Mouse (Mus musculus) T-helper 17 cell (primary cell): ENCODE data around the gene Them7.

Source experiments
- in situ Hi-C, 2 experiments: fragments of 300-600 bp; cut with MboI, MseI; formaldehyde crosslinking; loops; 1 replicate in 1 of 2; 2 replicates in 1 of 2; pipeline ENCODE4 v1.15.1; 2025; ENCODE audit warnings: high pct_unique_total_duplicates in 2 of 2

Them7 gene

DNA sequence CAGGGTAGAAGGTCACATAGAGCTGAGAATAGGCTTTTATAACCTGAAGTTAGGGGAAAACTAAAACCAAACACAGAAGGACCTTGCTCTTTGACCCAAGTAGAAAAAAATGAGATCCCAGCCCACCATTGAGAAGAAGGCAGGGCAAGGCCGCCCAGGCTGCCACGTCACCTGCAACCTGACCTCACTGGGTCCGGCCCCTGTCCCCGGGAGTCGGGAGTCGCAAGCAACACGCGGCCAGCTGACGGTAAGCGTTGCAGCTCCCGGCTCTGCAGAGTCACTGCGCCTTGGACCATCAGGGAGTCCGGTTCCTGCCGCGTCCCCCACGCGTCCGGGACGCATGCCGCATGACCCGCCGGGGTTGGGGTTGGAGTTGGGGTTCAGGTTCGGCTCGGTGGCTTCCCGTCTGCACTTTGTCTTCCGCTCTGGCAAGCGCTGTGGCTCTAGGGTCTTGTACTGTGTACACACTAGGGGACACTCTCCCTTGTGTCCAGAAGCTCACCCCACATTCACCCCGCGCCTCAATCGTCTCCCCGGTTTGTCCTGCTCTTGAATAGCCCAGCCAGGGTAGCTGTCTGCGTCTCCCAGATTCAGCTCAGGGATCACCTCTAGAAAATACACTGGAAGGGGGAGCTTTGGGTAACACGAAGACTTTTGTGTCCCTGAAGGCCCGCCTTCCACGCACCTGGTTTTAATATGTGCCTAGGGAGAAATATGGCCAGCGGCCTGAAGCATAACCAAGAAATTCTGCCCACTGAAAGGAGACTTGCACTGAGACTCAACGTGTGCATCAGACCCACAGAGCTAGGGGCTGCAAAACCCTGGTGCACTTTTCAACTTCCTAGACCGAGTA is at the start of gene Them7:
Gene Them7, plus strand, starts transcription at position 187 of the 853 bp plus-strand sequence.
- in situ Hi-C loops, result loop anchor here in 1 of 2 experiments (10.0 kb wide), 1 partner anchor 1540 kb away; no protein-coding TSS in a partner anchor

DNA sequence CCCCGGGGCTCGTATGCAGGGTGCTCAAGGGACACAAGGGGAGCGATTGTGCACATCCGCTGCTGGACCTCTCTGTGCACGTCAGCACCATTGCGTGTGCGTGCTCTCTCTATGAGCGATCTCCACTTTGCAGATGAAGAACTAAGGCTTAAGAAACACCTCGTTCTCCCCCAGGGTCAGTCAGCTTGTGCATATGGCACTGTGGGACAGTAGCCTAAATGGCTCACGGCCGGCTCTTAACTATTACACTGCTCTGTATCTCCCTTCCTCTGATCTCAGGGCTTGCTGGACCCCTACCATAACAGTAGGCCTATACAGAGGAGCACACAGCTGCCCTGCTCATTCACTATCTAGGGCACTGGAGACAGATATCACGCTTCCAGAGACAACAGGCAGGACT is 45.2 kb upstream of the Them7 start:
- in situ Hi-C loops, result no loop called here

DNA sequence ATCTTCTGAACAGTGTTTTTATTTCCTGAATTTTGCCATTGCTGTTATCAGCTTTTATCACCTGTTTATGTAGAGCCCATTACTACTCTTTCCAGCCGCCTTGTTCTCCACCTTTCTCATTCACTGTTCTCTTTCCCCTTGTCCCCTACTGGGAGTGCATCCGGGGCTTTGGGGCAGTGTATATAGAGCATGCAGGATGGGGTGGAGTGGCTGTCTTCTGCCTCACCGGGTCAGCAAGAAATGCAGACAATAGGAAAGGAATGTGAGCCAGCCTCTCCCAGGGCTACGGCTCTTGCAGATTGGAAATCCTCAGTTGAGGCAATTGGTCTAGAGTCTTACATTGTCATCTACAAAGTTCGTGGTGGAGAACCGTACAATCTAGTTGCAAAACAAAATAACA is 41.6 kb upstream of the Them7 start:
- in situ Hi-C loops, result no loop called here

DNA sequence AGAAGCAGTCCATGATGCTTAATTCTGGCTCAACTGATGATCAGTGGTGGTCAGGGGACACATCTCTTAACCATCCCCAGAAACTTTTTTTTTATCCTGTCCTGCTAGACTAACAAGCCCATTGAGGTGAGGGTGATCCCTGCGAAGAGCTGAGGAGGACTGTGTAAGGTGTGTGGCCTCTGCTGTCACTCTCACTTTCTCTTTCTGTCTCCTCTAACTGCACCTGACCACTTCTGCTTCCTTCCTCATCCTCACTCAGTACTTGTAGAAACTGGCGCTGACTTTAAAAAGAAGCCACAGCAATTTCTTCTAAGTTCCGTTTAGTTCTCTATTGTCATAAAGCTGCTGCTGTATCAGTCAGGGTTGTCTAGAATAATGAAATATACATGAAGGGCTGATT is 39.0 kb upstream of the Them7 start:
- in situ Hi-C loops, result no loop called here

DNA sequence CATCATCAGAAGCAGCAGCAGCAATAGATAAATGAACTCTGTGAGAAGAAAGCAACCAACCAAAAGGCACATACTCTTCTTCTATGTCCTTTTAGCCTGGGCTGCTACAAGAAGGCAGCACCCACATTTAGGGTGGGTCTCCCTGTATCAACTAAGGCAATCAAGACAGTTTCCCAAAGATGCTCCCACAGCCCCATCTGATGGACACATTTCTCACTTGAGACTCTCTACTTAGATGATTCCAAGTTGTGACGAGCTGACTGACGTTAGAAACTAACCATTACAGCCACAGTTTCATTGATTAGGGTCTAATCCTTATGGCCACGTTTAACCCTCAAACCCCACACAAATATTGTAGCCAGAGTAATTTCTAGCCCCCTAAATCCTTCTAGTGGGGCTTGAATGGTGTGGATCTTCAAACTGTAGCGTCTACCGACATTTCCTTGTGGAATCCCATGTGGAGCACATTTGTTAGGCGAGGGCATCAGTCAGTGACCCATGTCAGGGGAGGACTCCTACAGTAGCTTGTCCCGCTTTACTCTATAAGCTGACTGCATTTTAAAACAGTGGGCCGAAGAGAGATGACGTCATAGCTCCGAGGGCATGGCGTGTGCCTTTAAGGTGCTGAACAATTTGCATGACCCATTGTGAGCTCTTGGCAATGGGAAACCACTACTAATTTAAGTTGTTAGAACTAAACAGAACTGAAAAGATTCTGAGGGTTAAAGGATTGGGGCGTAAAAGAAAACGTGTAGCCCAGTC is 38.2 kb upstream of the Them7 start:
- in situ Hi-C loops, result no loop called here

DNA sequence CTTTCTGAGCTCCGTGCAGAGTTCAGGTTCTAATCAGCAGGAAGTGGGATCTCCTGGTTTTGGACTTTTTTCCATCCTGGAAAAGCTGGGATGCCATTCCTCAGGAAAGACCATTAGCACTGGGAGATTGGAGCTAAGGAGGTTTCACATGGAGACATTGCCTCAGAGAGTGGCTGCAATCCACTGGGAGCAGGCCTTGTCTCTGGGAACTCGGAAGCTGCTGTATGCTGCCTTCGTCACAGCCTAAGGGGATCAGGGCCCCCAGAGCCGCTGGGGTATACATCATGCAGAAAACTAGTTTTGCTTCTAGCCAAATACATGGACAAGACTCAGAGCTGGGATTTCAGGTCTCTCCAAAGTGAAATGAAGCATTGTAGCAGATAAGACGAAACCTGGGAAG is 37.5 kb upstream of the Them7 start:
- in situ Hi-C loops, result no loop called here

DNA sequence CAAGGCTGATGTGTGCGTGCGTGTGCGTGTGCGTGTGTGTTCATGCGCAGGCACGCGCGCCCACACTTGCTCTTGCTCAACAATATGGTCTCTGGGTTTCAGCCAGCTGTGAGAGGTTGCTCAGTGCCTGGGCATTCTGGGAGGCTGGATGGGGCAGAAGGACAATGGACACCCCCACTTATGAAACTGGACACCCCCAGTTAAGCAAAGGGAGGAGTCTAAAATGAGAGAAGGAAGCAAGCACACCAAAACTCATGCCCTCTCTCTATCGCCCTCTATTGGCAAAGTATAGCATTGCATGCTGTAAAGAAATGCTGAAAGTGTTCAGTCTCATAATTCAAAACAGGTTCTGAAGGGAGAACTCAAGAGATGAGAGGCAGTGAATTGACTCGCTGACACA is 35.9 kb upstream of the Them7 start:
- in situ Hi-C loops, result no loop called here

DNA sequence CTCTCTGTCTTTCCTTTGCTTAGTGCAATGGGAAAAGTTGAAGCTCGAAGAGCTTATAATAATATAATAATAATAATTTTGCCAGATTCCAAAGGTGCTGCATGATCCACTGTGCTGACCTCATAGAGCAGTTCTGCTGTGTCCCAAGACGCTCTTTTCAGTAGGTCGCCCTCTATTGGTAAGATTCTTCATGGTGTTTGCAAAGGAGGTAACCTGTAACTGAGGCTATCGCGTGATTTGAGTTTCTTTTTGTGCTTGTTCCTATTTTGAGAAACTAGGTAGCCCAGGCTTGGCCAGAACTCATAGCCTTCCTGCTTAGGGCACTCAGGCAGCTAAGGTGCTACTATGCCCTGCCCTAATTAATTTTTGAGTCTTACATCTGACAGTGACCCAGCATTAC is 34.8 kb upstream of the Them7 start:
- in situ Hi-C loops, result no loop called here

DNA sequence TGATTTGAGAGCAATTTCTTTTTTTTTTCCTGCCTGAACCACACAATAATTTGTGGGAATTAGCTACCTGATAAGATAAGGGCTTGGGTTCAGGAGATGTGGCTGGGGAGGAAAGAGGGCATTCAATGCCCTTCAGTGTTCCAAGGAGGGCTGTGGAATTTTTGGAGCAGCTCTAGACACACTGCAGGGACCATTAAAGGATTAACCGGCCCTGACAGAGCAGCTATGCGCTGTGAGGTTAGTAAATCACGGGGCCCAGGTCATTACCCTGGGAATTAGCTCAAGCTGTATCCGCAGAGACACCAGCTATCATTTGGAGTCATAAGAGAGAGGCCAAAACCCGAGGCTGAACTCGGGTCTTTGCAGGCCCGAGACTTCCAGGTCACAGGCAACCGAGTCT is 24.0 kb upstream of the Them7 start:
- in situ Hi-C loops, result loop anchor here in 1 of 2 experiments (10.0 kb wide), 1 partner anchor 1205 kb away; no protein-coding TSS in a partner anchor

DNA sequence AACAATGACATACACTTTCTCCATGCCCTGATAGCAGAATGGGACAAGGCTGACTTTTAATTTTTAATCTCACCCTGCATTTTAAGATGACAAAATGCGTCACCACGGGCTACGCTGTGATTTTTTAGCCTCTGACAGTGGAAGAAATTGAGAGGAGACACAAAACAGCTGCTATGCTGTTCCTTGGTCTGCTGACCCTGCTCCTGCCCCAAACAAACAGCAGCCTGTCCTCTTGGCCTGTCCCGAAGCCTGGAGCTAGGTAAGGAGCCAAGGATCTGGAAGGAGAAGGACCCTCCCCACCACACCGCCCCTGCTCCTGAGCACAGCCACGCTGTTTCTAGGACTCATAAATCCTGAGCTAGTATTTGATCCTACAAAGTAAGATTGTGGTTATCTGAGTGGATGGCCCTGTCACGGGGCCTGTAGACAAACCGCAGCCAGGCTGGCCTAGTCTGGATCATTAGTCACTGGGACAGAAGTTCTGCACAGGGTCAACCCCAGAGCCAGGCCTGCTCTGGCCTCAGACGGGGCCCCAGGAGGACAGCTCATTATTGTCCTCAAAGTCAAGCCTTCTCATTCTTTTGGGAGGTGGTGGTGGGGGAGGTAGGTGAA is 17.5 kb upstream of the Them7 start:
- in situ Hi-C loops, result loop anchor here in 1 of 2 experiments (10.0 kb wide), 1 partner anchor 1198 kb away; no protein-coding TSS in a partner anchor

DNA sequence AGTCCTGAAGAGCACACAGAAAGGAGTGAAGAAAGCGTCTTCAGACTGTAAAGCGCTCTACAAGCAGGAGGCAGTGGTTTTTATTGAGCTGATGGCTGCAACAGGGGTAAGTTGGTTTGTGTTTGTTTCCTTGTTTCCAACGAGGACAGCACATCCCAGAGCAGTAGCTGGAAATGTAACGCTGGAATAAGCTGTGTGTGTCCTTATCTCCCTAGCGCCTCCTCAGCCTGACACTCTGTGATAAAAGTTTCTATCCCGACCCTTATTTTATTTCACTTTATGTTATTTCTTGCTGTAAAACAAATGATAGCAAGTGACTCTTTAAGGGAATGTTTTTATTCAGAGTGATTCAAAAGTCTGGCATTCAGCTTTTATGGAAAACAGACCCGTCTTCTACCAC is 11.3 kb upstream of the Them7 start:
- in situ Hi-C loops, result no loop called here

DNA sequence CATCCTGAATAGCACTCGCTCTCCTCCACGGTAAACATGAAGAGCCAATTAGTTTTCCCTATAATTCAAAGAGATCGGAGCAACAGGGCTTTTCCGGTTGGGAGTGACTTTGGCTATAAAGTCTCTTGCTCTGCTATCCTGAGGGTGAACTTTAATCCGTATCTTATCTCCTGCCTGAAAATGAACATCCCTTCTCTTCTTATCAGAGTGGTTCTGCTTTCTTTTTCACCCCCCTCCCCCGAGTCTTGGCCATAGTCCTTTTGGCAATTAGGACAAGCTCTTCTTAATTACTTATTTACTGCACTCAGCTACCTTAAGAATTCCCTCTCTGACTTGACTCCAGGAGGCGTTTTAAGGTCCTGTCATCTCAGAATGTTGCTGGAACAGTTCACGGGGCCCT is 8.2 kb upstream of the Them7 start:
- in situ Hi-C loops, result no loop called here

DNA sequence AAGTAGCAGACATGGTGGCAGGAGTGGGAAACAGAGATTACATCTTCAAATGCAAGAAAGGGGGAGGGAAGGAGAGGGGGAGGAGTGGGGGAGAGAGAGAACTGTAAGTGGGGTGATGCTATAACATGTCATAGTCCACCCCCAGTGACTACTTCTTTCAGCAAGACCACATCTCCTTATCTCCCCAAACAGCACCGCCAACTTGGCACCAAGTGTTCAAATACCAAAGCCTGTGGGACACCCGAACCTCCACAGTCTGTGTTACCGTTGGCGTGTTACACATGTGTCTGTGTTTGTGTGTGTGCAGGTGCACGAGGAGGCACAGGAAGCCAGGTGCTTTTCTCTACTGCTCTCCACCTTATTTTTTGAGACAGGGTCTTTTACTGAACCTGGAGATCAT is 4.9 kb upstream of the Them7 start:
- in situ Hi-C loops, result no loop called here

DNA sequence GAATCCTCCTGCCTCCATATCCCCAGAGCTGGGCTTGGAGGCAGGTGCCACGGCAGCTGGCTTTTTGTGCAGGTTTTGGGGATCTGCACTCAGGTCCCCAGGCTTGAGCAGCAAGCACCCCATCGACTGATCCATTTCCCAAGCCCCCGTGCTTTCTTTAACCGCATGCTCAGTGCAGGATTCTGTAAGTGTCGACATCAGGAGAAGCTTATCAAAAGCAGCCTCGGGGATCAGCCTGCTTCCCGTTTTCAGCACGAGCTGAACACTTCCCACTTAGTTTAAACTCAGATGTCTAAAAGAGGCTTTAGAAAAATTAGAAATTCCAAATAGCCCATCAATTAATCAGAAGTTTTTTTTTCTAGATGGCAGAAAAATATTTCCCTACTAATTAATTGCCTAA is 4.5 kb upstream of the Them7 start:
- in situ Hi-C loops, result loop anchor here in 1 of 2 experiments (10.0 kb wide), 1 partner anchor 1535 kb away; no protein-coding TSS in a partner anchor

DNA sequence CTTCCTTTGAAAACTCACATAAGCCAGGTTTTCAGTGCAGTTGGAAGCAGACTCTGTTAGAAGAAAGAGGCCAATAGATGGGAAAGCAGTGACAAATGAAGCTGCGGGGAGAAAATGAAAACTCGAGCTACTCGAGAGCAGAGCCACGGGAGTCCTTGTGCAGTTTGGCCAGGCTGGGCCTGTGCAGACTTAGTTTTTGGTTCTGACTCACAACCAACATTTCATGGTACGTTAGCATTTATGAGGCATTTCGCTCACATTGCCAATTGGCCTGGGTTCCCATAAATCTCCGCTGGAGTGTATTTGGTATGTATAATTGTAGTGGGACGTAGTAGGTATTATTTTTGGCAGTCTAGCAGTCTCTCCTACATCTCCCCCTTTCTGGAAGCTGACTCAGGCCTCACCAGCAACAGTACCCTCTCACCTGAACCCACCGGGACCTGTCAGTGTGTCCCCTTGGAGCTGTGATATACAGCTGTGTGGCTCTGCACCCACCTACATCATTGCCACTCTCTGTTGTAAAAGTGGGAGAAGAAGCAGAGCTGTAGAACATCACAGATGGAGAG is 3.3 kb upstream of the Them7 start:
- in situ Hi-C loops, result loop anchor here in 1 of 2 experiments (10.0 kb wide), 1 partner anchor 1536 kb away; no protein-coding TSS in a partner anchor

DNA sequence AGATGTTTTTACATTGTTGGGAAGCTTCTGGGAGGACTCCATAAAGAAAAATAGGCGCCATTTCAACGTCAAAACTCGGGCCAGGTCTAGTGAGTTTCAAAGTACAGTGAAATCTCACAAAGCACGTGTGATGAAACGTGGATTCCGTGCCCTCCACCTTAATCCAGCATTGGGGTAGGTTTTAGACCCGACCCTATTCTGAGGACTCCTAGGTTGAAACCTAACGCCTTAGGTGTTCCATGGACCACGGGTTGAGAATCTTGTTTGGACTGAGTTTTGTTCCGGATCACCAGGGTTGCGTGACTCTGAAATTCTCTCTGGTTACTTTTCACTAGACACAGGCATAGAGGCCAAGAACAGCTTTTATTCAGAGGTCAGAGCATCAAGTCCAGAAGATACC is 514 bp upstream of the Them7 start:
- in situ Hi-C loops, result loop anchor here in 1 of 2 experiments (10.0 kb wide), 1 partner anchor 1539 kb away; no protein-coding TSS in a partner anchor

DNA sequence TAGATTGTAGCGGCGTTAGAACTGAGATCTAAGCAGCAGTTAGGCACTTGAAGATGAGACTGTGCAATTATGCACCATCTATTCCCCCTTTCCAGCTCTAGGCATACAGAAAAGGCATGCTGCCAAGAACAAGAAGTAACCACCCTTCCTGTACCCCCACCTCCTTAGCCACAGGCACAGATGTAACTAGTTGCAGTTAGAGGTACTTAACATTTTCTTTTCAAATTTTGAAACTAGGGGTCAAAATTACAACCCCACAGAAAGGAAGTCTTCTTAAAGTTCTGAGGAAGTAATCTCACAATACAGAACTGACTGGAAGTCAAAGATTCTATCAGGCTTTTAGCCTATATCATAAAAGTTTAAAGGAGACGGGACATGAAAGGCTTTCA is 861 bp downstream of the Them7 start:
- in situ Hi-C loops, result loop anchor here in 1 of 2 experiments (10.0 kb wide), 1 partner anchor 1540 kb away; no protein-coding TSS in a partner anchor

DNA sequence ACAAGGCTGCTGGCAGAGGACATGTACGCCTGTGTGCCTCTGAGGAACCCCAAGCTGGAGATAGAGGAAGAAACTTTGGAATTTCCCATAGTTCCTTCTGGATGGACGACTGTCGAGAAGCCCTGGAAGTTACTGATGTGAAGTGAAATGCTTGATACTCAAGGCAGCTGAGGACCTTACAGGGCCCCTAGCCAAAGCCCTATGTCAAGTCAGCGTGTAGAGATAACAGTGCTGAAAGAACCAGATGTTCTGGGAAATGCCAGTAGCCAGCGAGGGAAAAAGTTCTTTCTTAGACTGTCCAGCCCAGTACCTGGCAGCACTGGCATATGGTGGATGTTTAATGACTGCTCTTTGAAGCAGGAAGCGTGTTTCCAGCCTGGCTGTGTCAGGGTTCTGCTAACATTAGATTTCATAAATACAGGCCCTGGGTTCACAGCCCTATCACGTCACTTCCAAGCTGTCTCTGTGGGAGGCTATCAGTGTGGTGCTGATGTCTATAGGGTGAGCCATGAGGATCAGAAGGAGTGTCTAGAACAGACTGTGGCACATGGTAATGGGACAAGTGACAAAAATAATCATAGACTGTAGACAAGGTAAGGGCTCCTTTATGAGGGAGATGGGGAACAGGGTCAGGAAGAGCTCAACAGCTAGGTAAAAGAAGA is 2.3 kb downstream of the Them7 start:
- in situ Hi-C loops, result loop anchor here in 1 of 2 experiments (10.0 kb wide), 1 partner anchor 1542 kb away; no protein-coding TSS in a partner anchor

DNA sequence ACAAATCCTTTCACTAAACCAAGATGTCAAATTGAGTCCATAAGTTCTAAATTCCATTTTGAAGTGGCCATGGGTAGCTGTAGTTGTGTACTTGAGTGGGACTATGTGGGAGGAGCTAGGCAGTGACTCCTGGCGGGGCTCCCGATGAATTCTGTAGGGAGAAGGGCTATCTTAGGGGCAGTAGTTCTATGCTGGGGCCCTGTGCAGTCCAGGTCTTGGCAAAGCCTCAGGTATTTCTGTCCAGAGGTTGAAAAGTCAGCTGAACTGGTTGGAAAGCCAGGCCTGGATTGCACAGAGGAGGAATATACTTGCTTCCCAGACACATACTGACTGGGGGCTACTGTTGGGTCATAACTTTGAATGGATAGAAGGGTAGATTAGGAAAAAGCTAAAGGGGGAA is 4.3 kb downstream of the Them7 start:
- in situ Hi-C loops, result loop anchor here in 1 of 2 experiments (10.0 kb wide), 1 partner anchor 1544 kb away; no protein-coding TSS in a partner anchor

DNA sequence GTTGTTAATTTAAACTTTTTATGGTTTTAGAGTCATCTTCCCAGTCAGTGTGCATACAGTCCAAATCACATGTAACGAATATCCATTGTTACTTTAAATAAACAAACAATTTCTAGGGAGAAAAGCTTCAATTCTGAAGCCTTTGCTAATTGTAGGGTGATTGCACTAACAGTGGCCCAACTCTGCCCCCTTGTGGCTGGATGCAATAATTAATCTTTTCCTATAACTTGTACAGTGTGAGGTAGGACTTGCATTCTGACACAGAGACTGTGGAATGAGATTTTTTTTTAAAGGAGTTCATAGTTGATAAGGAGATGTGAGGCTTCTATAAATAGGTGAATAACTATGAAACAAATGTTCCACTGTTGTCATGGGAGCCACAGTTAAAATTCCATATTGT is 6.2 kb downstream of the Them7 start:
- in situ Hi-C loops, result loop anchor here in 1 of 2 experiments (10.0 kb wide), 1 partner anchor 336 kb away; no protein-coding TSS in a partner anchor

DNA sequence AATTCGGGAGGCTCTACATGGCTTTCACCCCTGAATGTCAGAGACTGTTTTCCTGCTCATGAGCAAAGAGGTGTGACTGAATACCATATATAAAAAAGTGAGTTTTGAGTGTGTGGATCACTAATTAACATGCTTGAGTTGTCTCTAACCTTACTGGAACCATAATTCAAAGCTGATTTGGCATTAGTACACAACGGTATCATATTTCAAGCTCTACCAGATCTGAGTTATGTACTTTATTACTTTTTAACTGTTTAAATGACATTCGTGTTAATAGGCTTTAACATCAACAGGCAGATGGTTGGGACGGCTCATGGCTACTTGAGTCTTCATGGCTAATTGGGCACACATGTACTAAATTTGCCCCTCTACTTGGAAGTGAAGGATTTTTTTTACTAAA is 8.3 kb downstream of the Them7 start:
- in situ Hi-C loops, result loop anchor here in 1 of 2 experiments (10.0 kb wide), 1 partner anchor 338 kb away; no protein-coding TSS in a partner anchor
